Mouse (Mus musculus): ENCODE results near the gene Zfp655. TPM values are rescaled to one million over a fixed set of nuclear protein-coding genes. Genes with fewer than 3 reads are reported as not detected.
"Not testable (repeated sequence)": the region's sequence is repeated elsewhere in the genome, so short reads cannot be mapped to it uniquely, and the experiment has no call there.

The Zfp655 gene
- polyA plus RNA-seq, 1 experiment from 2014 or later, result 43.4 TPM

DNA sequence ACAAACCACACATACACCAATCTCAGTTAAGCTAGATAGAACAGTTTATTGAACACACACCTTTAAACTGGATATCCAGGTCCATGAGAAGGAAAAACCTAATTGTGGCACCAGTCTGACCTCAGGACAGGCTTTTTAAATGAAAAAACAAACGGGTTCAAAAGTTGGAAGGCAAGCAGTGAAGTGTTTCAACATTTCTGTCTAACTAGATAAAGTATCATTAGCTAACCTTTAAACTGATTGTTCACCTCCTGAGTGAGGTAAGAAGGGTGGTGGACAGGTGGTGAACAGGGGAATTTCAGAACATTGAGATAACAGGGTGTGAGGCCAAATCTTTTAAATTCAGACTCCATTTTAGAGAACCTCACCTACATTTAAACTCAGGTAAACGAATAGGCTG is 5.1 kb upstream of the Zfp655 start:
- ATAC-seq (ENCODE audit: low FRiP score, low read depth), result no peak
- H3K9me3 ChIP-seq, result no peaks in the 10 kb centered on the region
- no peak overlapping the region for H3K9ac ChIP-seq (replicated peaks)
- peaks cover 7% of the 10 kb centered on the region for H3K36me3 ChIP-seq
- H3K27me3 ChIP-seq, result no peaks in the 10 kb centered on the region
- no peak overlapping the region for H3K4me2 ChIP-seq (replicated peaks)
- no peak overlapping the region for H3K4me3 ChIP-seq
- no peak overlapping the region for H3K27ac ChIP-seq (replicated peaks)
- 62% methylated on average over 2 of the region's 2 CpGs for WGBS
- H3K4me1 ChIP-seq, result peaks cover 5% of the 10 kb centered on the region; the same call in 1 of the 2 replicates

DNA sequence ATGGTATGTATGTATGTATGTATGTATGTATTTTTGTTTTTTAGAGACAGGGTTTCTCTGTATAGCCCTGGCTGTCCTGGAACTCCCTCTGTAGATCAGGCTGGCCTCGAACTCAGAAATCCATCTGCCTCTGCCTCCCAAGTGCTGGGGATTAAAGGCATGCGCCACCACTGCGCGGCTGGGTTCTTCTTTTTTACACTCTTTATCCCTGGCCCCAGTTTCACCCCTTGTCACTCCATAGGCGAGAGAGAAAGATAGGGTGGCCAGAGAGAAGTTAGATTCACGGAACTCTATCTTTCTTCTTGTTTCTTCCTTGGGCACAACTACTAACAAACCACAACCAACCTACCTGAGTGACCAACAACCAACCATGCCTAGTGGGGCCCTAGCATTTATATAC is 2.2 kb upstream of the Zfp655 start:
- not testable (repeated sequence) for ATAC-seq (ENCODE audit: low FRiP score, low read depth); H3K4me2 ChIP-seq (replicated peaks); H3K27ac ChIP-seq (replicated peaks); H3K4me3 ChIP-seq; H3K9ac ChIP-seq (replicated peaks); H3K9me3 ChIP-seq; H3K36me3 ChIP-seq; H3K27me3 ChIP-seq
- H3K4me1 ChIP-seq, result peaks cover 18% of the 10 kb centered on the region; the same call in 1 of the 2 replicates
- WGBS, result 79% methylated on average over 6 of the region's 6 CpGs

DNA sequence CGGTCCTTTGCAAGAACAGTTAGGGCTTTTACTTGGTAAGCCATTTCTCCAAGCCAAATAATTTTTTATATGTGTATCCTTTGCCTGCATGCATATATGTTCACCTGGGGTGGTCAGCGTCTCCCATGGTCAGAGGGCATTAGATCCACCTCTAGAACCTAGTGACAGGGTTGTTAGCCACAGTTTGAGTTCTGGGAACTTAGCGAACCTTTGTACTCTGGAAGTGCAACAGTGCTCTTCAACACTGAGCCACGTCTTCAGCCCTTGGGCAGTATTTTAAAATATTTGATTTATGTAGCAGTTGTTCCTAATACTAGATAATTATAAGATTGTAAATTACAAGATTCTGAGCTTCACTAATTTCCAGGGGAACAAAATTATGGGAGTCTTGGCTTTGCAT is 874 bp upstream of the Zfp655 start:
- ATAC-seq (ENCODE audit: low FRiP score, low read depth), result no peak
- Histone ChIP-seq H3K4me3 (peak overlapping the region; percentile 85; the same call in 1 of the 2 replicates), H3K9ac (replicated peaks) (peak overlapping the region; percentile 93; the same call in 1 of the 2 replicates), H3K36me3 (peaks cover 22% of the 10 kb centered on the region), H3K4me2 (replicated peaks) (peak overlapping the region; percentile 66), H3K9me3 (no peaks in the 10 kb centered on the region), H3K4me1 (peaks cover 18% of the 10 kb centered on the region; the same call in 1 of the 2 replicates), H3K27me3 (no peaks in the 10 kb centered on the region), H3K27ac (replicated peaks) (no peak overlapping the region; the same call in 1 of the 2 replicates)
- 87% methylated on average over 4 of the region's 4 CpGs for WGBS

DNA sequence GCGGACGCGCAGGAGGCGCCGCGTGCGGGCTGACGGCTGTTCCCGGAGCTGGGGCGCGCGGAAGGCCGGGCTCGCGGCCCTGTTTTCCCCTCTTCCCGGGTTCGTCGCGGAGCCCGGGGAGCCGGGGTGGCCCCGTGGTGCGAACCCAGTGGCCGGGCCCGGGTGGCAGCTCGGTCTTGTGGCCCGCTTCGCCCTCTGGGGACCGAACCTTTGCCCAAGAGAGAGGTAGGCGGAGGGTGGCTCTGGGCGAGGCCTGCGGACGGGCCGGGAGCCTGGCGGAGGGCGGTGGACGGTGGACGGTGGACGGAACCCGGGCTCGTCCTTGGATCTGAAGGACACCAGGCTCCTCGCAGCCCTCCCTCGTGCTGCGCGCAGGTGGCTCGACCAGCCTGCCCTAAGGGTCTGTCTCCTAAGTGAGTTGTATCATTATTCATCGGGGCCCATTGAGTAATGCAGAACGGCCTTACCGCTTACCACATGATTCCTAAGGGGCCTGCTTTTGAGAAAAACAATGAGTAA is 437 bp downstream of the Zfp655 start:
- Histone ChIP-seq H3K36me3 (peaks cover 32% of the 10 kb centered on the region), H3K4me2 (replicated peaks) (peak overlapping the region; percentile 66), H3K4me3 (peak overlapping the region; percentile 85), H3K27me3 (no peaks in the 10 kb centered on the region), H3K27ac (replicated peaks) (peak overlapping the region; percentile 84), H3K4me1 (peaks cover 18% of the 10 kb centered on the region; the same call in 1 of the 2 replicates), H3K9ac (replicated peaks) (peak overlapping the region; percentile 93), H3K9me3 (no peaks in the 10 kb centered on the region)
- under 1% methylated on average over 37 of the region's 49 CpGs for WGBS
- ATAC-seq (ENCODE audit: low FRiP score, low read depth), result peak; percentile 58

DNA sequence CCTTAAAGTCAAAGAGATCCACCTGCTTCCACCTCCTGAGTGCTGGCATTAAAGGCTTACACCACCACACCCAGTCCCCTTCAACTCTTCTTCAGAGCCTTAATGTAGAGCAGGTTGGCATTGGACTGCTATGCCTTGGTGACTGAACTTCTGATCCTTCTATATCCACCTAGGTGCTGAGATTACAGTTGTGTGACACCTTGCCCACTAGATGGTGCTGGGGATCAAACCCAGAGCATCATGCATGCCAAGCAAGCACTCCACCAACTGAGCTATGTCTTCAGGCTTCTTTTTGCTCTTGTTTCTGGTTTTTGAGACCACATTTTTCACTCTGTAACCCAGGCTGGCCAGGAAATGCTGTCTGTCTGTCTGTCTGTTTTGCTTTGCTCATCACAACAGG is 3.1 kb downstream of the Zfp655 start:
- H3K9ac ChIP-seq (replicated peaks), result no peak overlapping the region
- ATAC-seq (ENCODE audit: low FRiP score, low read depth), result no peak
- no peak overlapping the region for H3K4me3 ChIP-seq
- H3K4me1 ChIP-seq, result peaks cover 18% of the 10 kb centered on the region; the same call in 1 of the 2 replicates
- H3K9me3 ChIP-seq, result no peaks in the 10 kb centered on the region
- no peak overlapping the region for H3K4me2 ChIP-seq (replicated peaks)
- H3K36me3 ChIP-seq, result peaks cover 54% of the 10 kb centered on the region
- no peak overlapping the region for H3K27ac ChIP-seq (replicated peaks)
- no peaks in the 10 kb centered on the region for H3K27me3 ChIP-seq

DNA sequence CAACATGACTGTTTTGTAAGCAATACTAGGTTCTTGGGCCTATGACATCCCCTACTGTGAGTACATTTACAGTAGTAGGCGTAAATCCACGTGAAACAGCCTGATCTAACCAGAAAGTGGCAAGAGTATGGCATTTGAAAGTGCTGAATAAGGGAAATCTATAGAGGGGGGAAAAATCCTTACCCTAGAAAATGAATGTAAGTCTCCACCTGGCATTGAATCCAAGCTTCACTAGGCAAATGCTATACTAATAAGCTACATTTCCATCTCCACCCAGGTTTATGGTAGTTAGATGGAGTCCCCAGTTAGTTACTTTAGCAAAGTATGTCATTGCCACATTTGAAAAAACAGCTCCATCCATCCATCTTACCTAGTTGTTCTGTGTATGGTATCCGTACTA is 18.0 kb downstream of the Zfp655 start:
- no peak overlapping the region for H3K27ac ChIP-seq (replicated peaks)
- H3K9me3 ChIP-seq, result no peaks in the 10 kb centered on the region
- H3K27me3 ChIP-seq, result no peaks in the 10 kb centered on the region
- H3K9ac ChIP-seq (replicated peaks), result no peak overlapping the region
- no peak overlapping the region for H3K4me2 ChIP-seq (replicated peaks)
- 95% methylated on average over 3 of the region's 3 CpGs for WGBS
- ATAC-seq (ENCODE audit: low FRiP score, low read depth), result no peak
- no peak overlapping the region for H3K4me3 ChIP-seq
- no peaks in the 10 kb centered on the region for H3K4me1 ChIP-seq
- peaks cover 59% of the 10 kb centered on the region for H3K36me3 ChIP-seq

GRCm38 (mm10) chr5:145273568-145273967 is 42.1 kb downstream of the Zfp655 start:
- 76% methylated on average over 2 of the region's 2 CpGs for WGBS
- ATAC-seq (ENCODE audit: low FRiP score, low read depth); H3K9ac ChIP-seq (replicated peaks); H3K4me1 ChIP-seq; H3K4me2 ChIP-seq (replicated peaks); H3K9me3 ChIP-seq; H3K27ac ChIP-seq (replicated peaks); H3K36me3 ChIP-seq; H3K4me3 ChIP-seq; H3K27me3 ChIP-seq: not testable (repeated sequence)

DNA sequence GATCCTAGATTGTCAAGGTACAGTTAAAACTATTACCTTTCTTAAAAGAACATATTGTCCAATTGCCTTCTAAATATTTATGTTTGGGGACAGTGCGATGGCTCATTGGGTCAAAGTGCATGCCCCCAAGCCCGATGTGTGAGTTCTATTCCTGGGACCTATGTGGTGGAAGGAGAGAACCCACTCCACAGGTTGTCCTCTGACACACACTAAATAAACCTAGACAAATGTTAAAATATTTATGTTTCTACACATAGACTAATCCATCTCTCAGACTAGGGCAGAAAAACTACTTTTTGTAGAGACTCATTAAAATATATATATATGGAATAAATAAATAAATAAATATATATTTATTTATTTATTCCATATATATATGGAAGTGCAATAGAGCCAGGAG is 48.4 kb downstream of the Zfp655 start:
- H3K4me2 ChIP-seq (replicated peaks), result no peak overlapping the region

DNA sequence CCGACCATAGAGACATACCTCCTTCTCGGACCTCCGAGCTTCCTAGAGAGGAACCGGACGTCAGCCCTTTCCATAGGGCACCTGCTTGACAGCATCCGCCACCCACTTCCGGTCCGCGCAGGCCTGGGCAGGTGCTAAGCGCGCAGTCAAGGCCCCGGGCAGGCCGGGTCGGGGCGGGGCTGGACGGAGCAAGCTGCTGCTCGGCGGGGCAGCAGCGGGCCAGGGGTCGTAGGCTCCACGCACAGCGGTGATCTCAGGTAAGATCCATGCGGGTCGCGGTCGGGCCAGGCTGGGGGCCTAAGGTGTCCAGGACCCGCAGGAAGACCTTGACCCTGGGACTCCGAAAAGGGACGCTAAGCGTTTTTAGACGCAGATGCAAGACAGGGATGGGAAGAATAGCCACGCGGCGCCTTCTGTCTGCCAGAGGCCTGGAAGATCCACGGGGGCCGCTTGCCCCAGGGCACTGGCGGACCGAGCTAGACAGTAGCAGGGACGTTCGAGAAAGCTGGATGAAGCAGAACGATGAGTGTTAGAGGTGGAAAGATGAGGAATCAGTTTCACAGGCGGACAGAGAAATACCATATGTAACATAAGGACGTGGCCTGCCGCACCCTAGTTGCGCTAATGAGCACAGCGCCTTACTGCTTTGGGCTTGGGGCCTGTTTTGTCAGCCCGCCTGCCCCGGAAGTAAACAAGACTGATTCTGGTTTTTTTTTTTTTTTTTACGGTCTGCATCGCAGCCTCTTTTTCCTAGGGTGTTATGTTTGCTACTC is 49.0 kb downstream of the Zfp655 start, which contains the start of gene Zscan25:
Zscan25 (plus strand) TSS at position 130 of the 773 bp plus-strand sequence.
- peak within 1 kb of the TSS; percentile 89 for H3K27ac ChIP-seq (replicated peaks)
- H3K9me3 ChIP-seq, result no peaks in the 10 kb centered on the region
- ATAC-seq (ENCODE audit: low FRiP score, low read depth), result peak; percentile 99
- peaks cover 16% of the 10 kb centered on the region for H3K4me1 ChIP-seq
- WGBS, result under 1% methylated on average over 49 of the region's 50 CpGs
- peak within 1 kb of the TSS; percentile 90 for H3K9ac ChIP-seq (replicated peaks)
- H3K4me2 ChIP-seq (replicated peaks), result peak within 1 kb of the TSS; percentile 88
- H3K4me3 ChIP-seq, result peak within 1 kb of the TSS; percentile 66
- H3K36me3 ChIP-seq, result peaks cover 29% of the 10 kb centered on the region
- 0 out of 2 replicates have a peak, but pooled peaks cover 3% of the 10 kb centered on the region for H3K27me3 ChIP-seq

More for the DNA sequence above, 48.4 kb downstream of the Zfp655 start:
- H3K9ac ChIP-seq (replicated peaks), result no peak overlapping the region
- peak overlapping the region; percentile 66; the same call in 1 of the 2 replicates for H3K4me3 ChIP-seq
- WGBS, result 87% methylated on average over 2 of the region's 2 CpGs
- no peaks in the 10 kb centered on the region for H3K9me3 ChIP-seq
- peaks cover 16% of the 10 kb centered on the region for H3K4me1 ChIP-seq
- H3K36me3 ChIP-seq, result peaks cover 25% of the 10 kb centered on the region
- no peak overlapping the region for H3K27ac ChIP-seq (replicated peaks)
- peak; percentile 57 for ATAC-seq (ENCODE audit: low FRiP score, low read depth)
- 0 out of 2 replicates have a peak, but pooled peaks cover 7% of the 10 kb centered on the region for H3K27me3 ChIP-seq

GRCm38 (mm10) chr5:145288382-145288781 is 56.9 kb downstream of the Zfp655 start:
- no peaks in the 10 kb centered on the region for H3K9me3 ChIP-seq
- H3K4me3 ChIP-seq, result no peak overlapping the region
- WGBS, result 94% methylated on average over 5 of the region's 5 CpGs
- no peak for ATAC-seq (ENCODE audit: low FRiP score, low read depth)
- no peak overlapping the region for H3K9ac ChIP-seq (replicated peaks)
- no peak overlapping the region for H3K27ac ChIP-seq (replicated peaks)
- H3K36me3 ChIP-seq, result peaks cover 94% of the 10 kb centered on the region
- H3K4me1 ChIP-seq, result no peaks in the 10 kb centered on the region
- no peak overlapping the region for H3K4me2 ChIP-seq (replicated peaks)
- H3K27me3 ChIP-seq, result no peaks in the 10 kb centered on the region

DNA sequence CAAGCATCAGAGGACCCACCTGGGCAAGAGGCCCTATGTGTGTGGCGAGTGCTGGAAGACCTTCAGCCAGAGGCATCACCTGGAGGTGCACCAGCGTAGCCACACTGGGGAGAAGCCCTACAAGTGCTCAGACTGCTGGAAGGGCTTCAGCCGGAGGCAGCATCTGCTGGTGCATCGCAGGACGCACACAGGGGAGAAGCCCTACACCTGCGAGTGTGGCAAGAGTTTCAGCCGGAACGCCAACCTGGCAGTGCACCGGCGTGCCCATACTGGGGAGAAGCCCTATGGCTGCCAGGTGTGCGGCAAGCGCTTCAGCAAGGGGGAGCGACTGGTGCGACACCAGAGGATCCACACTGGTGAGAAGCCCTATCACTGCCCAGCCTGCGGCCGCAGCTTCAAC is 59.2 kb downstream of the Zfp655 start:
- Histone ChIP-seq H3K4me1 (no peaks in the 10 kb centered on the region), H3K4me2 (replicated peaks) (no peak overlapping the region), H3K9me3 (no peaks in the 10 kb centered on the region), H3K27me3 (no peaks in the 10 kb centered on the region), H3K4me3 (no peak overlapping the region), H3K27ac (replicated peaks) (no peak overlapping the region), H3K36me3 (peaks cover 85% of the 10 kb centered on the region), H3K9ac (replicated peaks) (no peak overlapping the region)
- 97% methylated on average over 16 of the region's 16 CpGs for WGBS
- ATAC-seq (ENCODE audit: low FRiP score, low read depth), result no peak; the same call in 1 of the 2 replicates

GRCm38 (mm10) chr5:145292398-145292797 is 60.9 kb downstream of the Zfp655 start:
- H3K36me3 ChIP-seq, result peaks cover 70% of the 10 kb centered on the region
- H3K9me3 ChIP-seq, result no peaks in the 10 kb centered on the region
- no peak overlapping the region for H3K27ac ChIP-seq (replicated peaks)
- no peak overlapping the region for H3K4me2 ChIP-seq (replicated peaks)
- no peak for ATAC-seq (ENCODE audit: low FRiP score, low read depth)
- no peaks in the 10 kb centered on the region for H3K27me3 ChIP-seq
- no peaks in the 10 kb centered on the region for H3K4me1 ChIP-seq
- WGBS, result 97% methylated on average over 6 of the region's 6 CpGs
- H3K4me3 ChIP-seq, result no peak overlapping the region
- no peak overlapping the region for H3K9ac ChIP-seq (replicated peaks)
